Mouse (Mus musculus) CH12.LX (cell line): ENCODE measurements around the gene Larp4b. TPM values are rescaled to one million over a fixed set of nuclear protein-coding genes. Genes with fewer than 3 reads are reported as not detected.

Experiments used
- DNase-seq: peaks from one replicate; pipeline ENCODE4 v3.0.0-alpha.2; 2013; ENCODE audit errors: extremely low read depth
- H3K27ac ChIP-seq: 2 replicates; pipeline ENCODE4 v1.5.1; 2012; ENCODE audit warnings: low read depth, mild to moderate bottlenecking, control low read depth, moderate library complexity; ENCODE audit not compliant: insufficient read depth
- H3K27me3 ChIP-seq: replicated peaks from 2 replicates; pipeline ENCODE3; 2012; ENCODE audit warnings: inconsistent platforms
- H3K36me3 ChIP-seq, 2 experiments: replicated peaks in 1 of 2; 2 replicates each; pipeline versions ENCODE3 to v1.6.1; 2012; ENCODE audit warnings: inconsistent platforms in 1 of 2, low read length in 1 of 2, mild to moderate bottlenecking in 1 of 2, mixed read lengths in 1 of 2, moderate library complexity in 1 of 2; ENCODE audit not compliant: control insufficient read depth in 1 of 2, insufficient read depth in 1 of 2
- H3K4me1 ChIP-seq, 2 experiments: 2 replicates each; pipeline ENCODE4 v1.6.1; 2012; ENCODE audit warnings: inconsistent platforms in 1 of 2, moderate library complexity in 1 of 2; ENCODE audit not compliant: insufficient read depth in 2 of 2, control insufficient read depth in 1 of 2
- H3K4me2 ChIP-seq: 2 replicates; pipeline ENCODE4 v1.6.1; 2012; ENCODE audit warnings: low read depth, mild to moderate bottlenecking, control low read depth; ENCODE audit not compliant: poor library complexity, insufficient read depth, severe bottlenecking
- H3K4me3 ChIP-seq, 3 experiments: fragments of 150-350 bp in 1 of 3; sonication (generic) in 1 of 3; replicated peaks in 1 of 3; 2 replicates each; pipeline versions ENCODE3 to v1.5.1; 2011 to 2012; ENCODE audit warnings: low read depth in 2 of 3, low read length in 2 of 3, mild to moderate bottlenecking in 2 of 3, moderate library complexity in 2 of 3, control low read depth in 1 of 3, improper control_type of control experiment in 1 of 3, inconsistent platforms in 1 of 3, mixed read lengths in 1 of 3; ENCODE audit not compliant: poor library complexity in 1 of 3
- H3K79me2 ChIP-seq: replicated peaks from 2 replicates; pipeline ENCODE4 v1.6.1; 2012; ENCODE audit warnings: mild to moderate bottlenecking, moderate library complexity; ENCODE audit not compliant: control insufficient read depth, poor library complexity, insufficient read depth, severe bottlenecking; ENCODE audit errors: extremely low read depth
- H3K9ac ChIP-seq: 2 replicates; pipeline ENCODE4 v1.6.1; 2012; ENCODE audit warnings: low read depth, mild to moderate bottlenecking, control low read depth, moderate library complexity; ENCODE audit not compliant: insufficient read depth
- H3K9me3 ChIP-seq: replicated peaks from 2 replicates; pipeline ENCODE3; 2012; ENCODE audit warnings: low read length, inconsistent platforms, mixed read lengths
- BHLHE40 ChIP-seq: IDR thresholded peaks from 2 replicates; pipeline ENCODE4 v1.6.1; 2011; ENCODE audit warnings: mild to moderate bottlenecking, low read depth, low read length, improper control_type of control experiment
- CHD1 ChIP-seq: IDR thresholded peaks from 2 replicates; pipeline ENCODE4 v1.6.1; 2012; ENCODE audit warnings: low read depth, low read length, improper control_type of control experiment, inconsistent platforms
- CHD2 ChIP-seq: IDR thresholded peaks from 2 replicates; pipeline ENCODE4 v1.6.1; 2011; ENCODE audit warnings: low read length, improper control_type of control experiment
- CTCF ChIP-seq, 2 experiments: IDR thresholded peaks in 1 of 2; conservative IDR thresholded peaks in 1 of 2; 2 replicates each; pipeline ENCODE4 v1.5.1; 2011 to 2012; ENCODE audit warnings: low read depth in 2 of 2, low read length in 2 of 2, improper control_type of control experiment in 1 of 2, inconsistent platforms in 1 of 2, mild to moderate bottlenecking in 1 of 2, moderate library complexity in 1 of 2
- E2F4 ChIP-seq: IDR thresholded peaks from 2 replicates; pipeline ENCODE4 v1.6.1; 2011; ENCODE audit warnings: low read depth, low read length, improper control_type of control experiment; ENCODE audit not compliant: insufficient replicate concordance
- ELF1 ChIP-seq: IDR thresholded peaks from 2 replicates; pipeline ENCODE4 v1.6.1; 2014; ENCODE audit warnings: low read depth, mild to moderate bottlenecking, inconsistent platforms, low read length, improper control_type of control experiment
- EP300 ChIP-seq: IDR thresholded peaks from 2 replicates; pipeline ENCODE4 v1.6.1; 2011; ENCODE audit warnings: low read length, improper control_type of control experiment
- GABPA ChIP-seq: IDR thresholded peaks from 2 replicates; pipeline ENCODE4 v1.6.1; 2012; ENCODE audit warnings: low read depth, low read length, improper control_type of control experiment, inconsistent platforms; ENCODE audit not compliant: insufficient replicate concordance
- IRF4 ChIP-seq: IDR thresholded peaks from 2 replicates; pipeline ENCODE4 v1.6.1; 2014; ENCODE audit warnings: low read depth, mild to moderate bottlenecking, inconsistent platforms, low read length, improper control_type of control experiment
- JUND ChIP-seq: conservative IDR thresholded peaks from 2 replicates; pipeline ENCODE4 v1.6.1; 2011; ENCODE audit warnings: low read depth, low read length, improper control_type of control experiment
- KAT2A ChIP-seq: IDR thresholded peaks from 2 replicates; pipeline ENCODE4 v1.6.1; 2012; ENCODE audit warnings: low read length, improper control_type of control experiment, inconsistent platforms; ENCODE audit not compliant: insufficient replicate concordance
- MAX ChIP-seq: IDR thresholded peaks from 2 replicates; pipeline ENCODE4 v1.6.1; 2011; ENCODE audit warnings: low read length, improper control_type of control experiment
- MAZ ChIP-seq: IDR thresholded peaks from 2 replicates; pipeline ENCODE4 v1.6.1; 2012; ENCODE audit warnings: low read depth, mild to moderate bottlenecking, inconsistent platforms, low read length, improper control_type of control experiment, moderate library complexity
- MEF2A ChIP-seq: IDR thresholded peaks from 2 replicates; pipeline ENCODE4 v1.6.1; 2014; ENCODE audit warnings: low read depth, mild to moderate bottlenecking, inconsistent platforms, low read length, improper control_type of control experiment, borderline replicate concordance
- MXI1 ChIP-seq: IDR thresholded peaks from 2 replicates; pipeline ENCODE4 v1.6.1; 2011; ENCODE audit warnings: mild to moderate bottlenecking, low read depth, low read length, improper control_type of control experiment
- MYC ChIP-seq: IDR thresholded peaks from 2 replicates; pipeline ENCODE4 v1.6.1; 2011; ENCODE audit warnings: low read depth, mild to moderate bottlenecking, improper control_type of control experiment, low read length
- NELFE ChIP-seq: IDR thresholded peaks from 2 replicates; pipeline ENCODE4 v1.6.1; 2011; ENCODE audit warnings: low read depth, low read length, improper control_type of control experiment
- NRF1 ChIP-seq: IDR thresholded peaks from 2 replicates; pipeline ENCODE4 v1.6.1; 2014; ENCODE audit warnings: low read depth, mild to moderate bottlenecking, inconsistent platforms, low read length, improper control_type of control experiment, moderate library complexity
- PAX5 ChIP-seq: IDR thresholded peaks from 2 replicates; pipeline ENCODE4 v1.6.1; 2012; ENCODE audit warnings: low read length, inconsistent platforms, mixed read lengths
- RAD21 ChIP-seq: IDR thresholded peaks from 2 replicates; pipeline ENCODE4 v1.6.1; 2011; ENCODE audit warnings: low read depth, mild to moderate bottlenecking, low read length, improper control_type of control experiment, moderate library complexity
- RCOR1 ChIP-seq: conservative IDR thresholded peaks from 2 replicates; pipeline ENCODE4 v1.6.1; 2012; ENCODE audit warnings: low read depth, mild to moderate bottlenecking, inconsistent platforms, low read length, improper control_type of control experiment
- SIN3A ChIP-seq: IDR thresholded peaks from 2 replicates; pipeline ENCODE4 v1.6.1; 2012; ENCODE audit warnings: low read length, improper control_type of control experiment, inconsistent platforms
- SMC3 ChIP-seq: IDR thresholded peaks from 2 replicates; pipeline ENCODE4 v1.6.1; 2011; ENCODE audit warnings: low read depth, low read length, improper control_type of control experiment
- TBP ChIP-seq: conservative IDR thresholded peaks from 2 replicates; pipeline ENCODE4 v1.6.1; 2011; ENCODE audit warnings: low read depth, low read length, improper control_type of control experiment
- TCF12 ChIP-seq: IDR thresholded peaks from 2 replicates; pipeline ENCODE4 v1.6.1; 2014; ENCODE audit warnings: low read depth, mild to moderate bottlenecking, inconsistent platforms, low read length, improper control_type of control experiment
- UBTF ChIP-seq: IDR thresholded peaks from 2 replicates; pipeline ENCODE4 v1.6.1; 2012; ENCODE audit warnings: low read depth, mild to moderate bottlenecking, inconsistent platforms, low read length, improper control_type of control experiment, moderate library complexity
- USF2 ChIP-seq: conservative IDR thresholded peaks from 2 replicates; pipeline ENCODE4 v1.6.1; 2011; ENCODE audit warnings: low read depth, low read length, improper control_type of control experiment
- ZC3H11A ChIP-seq: IDR thresholded peaks from 2 replicates; pipeline ENCODE4 v1.6.1; 2012; ENCODE audit warnings: low read depth, mild to moderate bottlenecking, inconsistent platforms, low read length, improper control_type of control experiment
- ZMIZ1 ChIP-seq: IDR thresholded peaks from 2 replicates; pipeline ENCODE4 v1.6.1; 2012; ENCODE audit warnings: low read depth, mild to moderate bottlenecking, inconsistent platforms, low read length, improper control_type of control experiment
- ZNF384 ChIP-seq: IDR thresholded peaks from 2 replicates; pipeline ENCODE4 v1.6.1; 2012; ENCODE audit warnings: low read depth, low read length, improper control_type of control experiment, inconsistent platforms
- dilution Hi-C: fragments of 300-500 bp; cut with MboI; formaldehyde crosslinking; loops from 2 replicates; pipeline ENCODE4 v1.14.3; 2020; ENCODE audit warnings: low sequenced_read_pairs; ENCODE audit not compliant: extremely low pct_unique_long_range_greater_than_20kb, extremely low pct_ligation_motif_present
- in situ Hi-C: fragments of 300-500 bp; cut with MboI; formaldehyde crosslinking; loops from 3 replicates; pipeline ENCODE4 v1.14.3; 2019; ENCODE audit warnings: low sequenced_read_pairs, low pct_ligation_motif_present, low pct_unique_long_range_greater_than_20kb, mixed read lengths
- polyA plus RNA-seq: library from polyadenylated mRNA; unstranded; fragments of >175 nt; gene quantifications from 2 replicates; pipeline ENCODE4 v1.2.1, GENCODE M21; 2012; ENCODE audit warnings: low read depth; ENCODE audit not compliant: insufficient read length
- total RNA-seq, 2 experiments: library from RNA; depleted of rRNA; stranded (reverse); fragments of 300-350 nt in 1 of 2; fragments of >200 nt in 1 of 2; gene quantifications; 2 replicates each; pipeline ENCODE4 v1.2.3; 2012 to 2014

Larp4b gene
- total and polyA plus RNA-seq, 3 experiments: 57.9 to 63.3 (median 58.3) TPM

DNA sequence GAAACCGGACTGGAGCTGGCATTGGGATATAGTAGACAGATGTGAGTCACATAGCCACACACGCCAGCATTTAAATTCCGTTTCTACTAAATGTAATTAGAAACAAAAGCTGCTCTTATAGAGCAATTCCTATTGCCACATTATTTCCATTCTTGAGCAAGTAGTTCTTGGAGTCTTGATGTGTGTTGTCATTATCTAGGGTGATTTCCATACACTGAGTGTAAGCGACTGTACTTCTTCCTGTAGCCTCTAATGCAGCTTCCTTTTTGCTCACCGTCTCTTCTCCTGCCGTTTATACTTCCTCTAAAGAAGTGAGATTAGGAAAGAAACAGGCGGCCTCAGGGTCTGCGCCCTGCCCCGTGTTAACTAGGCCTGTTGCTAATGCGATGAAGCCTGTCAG, 65.6 kb downstream of the Larp4b start (continued):
- TF ChIP-seq MEF2A (no peak), PAX5 (no peak)

GRCm38 (mm10) chr13:9162888-9163287, 69.2 kb downstream of the Larp4b start:
- in situ Hi-C loops: no loop called here
- dilution Hi-C loops: no loop called here
- H3K79me2 ChIP-seq: no peaks in the 10 kb centered on the region; the same call in 1 of the 2 replicates

DNA sequence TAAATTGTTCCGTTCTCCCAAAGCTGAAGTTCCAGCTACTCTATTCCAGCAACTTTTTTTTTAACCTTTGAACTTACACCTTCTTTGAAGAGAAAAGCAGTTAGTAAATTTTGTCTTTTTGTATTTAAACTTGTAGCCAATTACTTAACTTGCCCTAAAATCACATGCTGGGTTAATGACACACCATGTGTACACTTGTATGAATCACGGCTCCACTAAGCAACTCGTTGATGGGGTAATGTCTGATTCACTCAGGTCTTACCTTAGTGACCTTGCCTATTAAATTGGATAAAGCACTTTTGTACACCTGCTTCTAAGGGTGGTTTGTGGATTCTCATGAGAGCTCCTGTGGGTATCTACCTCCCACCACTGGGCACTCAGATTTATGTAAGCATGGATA, 74.2 kb downstream of the Larp4b start:
- H3K4me2 ChIP-seq: no peak overlapping the region
- dilution Hi-C loops: no loop called here
- DNase-seq: no peak
- no peaks in the 10 kb centered on the region for H3K79me2 ChIP-seq
- TF ChIP-seq GABPA: no peak
- no peak for TF ChIP-seq E2F4
- no peak for TF ChIP-seq USF2
- no peak for TF ChIP-seq MXI1
- TF ChIP-seq NRF1: no peak
- TF ChIP-seq MAX: no peak
- TF ChIP-seq MAZ: no peak
- TF ChIP-seq ZNF384: no peak
- TF ChIP-seq IRF4: no peak
- no peak for TF ChIP-seq CHD1
- no peak for TF ChIP-seq CTCF (conservative IDR thresholded peaks at IDR 0.05 in 1 of 2, IDR thresholded peaks at IDR 0.05 in 1 of 2; ENCODE audit: low read depth in 2 of 2, low read length in 2 of 2)
- no peak for TF ChIP-seq UBTF
- TF ChIP-seq ELF1: no peak
- TF ChIP-seq NELFE: no peak
- TF ChIP-seq SMC3: no peak
- no peak for TF ChIP-seq PAX5
- TF ChIP-seq MEF2A: no peak
- no peak for TF ChIP-seq JUND
- no peak for TF ChIP-seq EP300
- no peak for TF ChIP-seq RAD21
- H3K9me3 ChIP-seq: no peaks in the 10 kb centered on the region
- no peak overlapping the region for H3K9ac ChIP-seq
- no peak overlapping the region for H3K27ac ChIP-seq
- no peak overlapping the region for H3K4me3 ChIP-seq
- peaks cover 0 to 7% of the 10 kb centered on the region in 2 experiments; a peak in 2 of 4 replicates for H3K4me1 ChIP-seq
- in situ Hi-C loops: no loop called here
- H3K36me3 ChIP-seq: peaks cover 65 to 88% of the 10 kb centered on the region in 2 experiments
- H3K27me3 ChIP-seq: no peaks in the 10 kb centered on the region

More at GRCm38 (mm10) chr13:9162888-9163287, 69.2 kb downstream of the Larp4b start:
- Histone ChIP-seq H3K4me3 (no peak overlapping the region), H3K9ac (no peak overlapping the region), H3K27ac (no peak overlapping the region), H3K36me3 (peaks cover 74 to 95% of the 10 kb centered on the region in 2 experiments), H3K9me3 (no peaks in the 10 kb centered on the region), H3K4me1 (no peaks in the 10 kb centered on the region), H3K4me2 (no peak overlapping the region), H3K27me3 (no peaks in the 10 kb centered on the region)
- TF ChIP-seq ZC3H11A (no peak), USF2 (no peak), TCF12 (no peak), CHD2 (no peak), GABPA (no peak), KAT2A (no peak), TBP (no peak), MEF2A (no peak), UBTF (no peak), SIN3A (no peak), PAX5 (no peak), BHLHE40 (no peak), ZMIZ1 (no peak), MAX (no peak), RCOR1 (no peak), MYC (no peak), MXI1 (no peak)
- no peak for DNase-seq
